Mouse (Mus musculus): Measurements from ENCODE around the gene Lrrc73.

Gene Lrrc73

DNA sequence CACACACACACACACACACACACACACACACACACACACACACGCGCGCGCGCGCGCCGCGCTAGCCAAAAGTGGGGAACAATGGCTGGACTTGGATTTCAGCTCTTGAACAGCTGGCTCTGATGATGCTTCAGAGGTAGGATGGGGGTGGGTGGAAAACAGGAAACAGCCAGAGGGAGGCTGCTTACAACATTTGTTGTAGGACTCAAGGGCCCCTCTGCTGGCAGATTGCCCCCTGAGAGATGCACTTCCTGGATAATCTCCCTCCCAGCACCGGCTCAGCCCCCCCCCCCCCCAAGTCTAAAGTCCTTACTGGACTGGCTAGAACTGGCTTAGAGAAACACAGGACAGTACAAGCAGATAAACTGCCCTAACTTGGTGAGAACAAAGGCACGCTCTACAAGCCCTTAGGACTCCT, 34.4 kb downstream of the Lrrc73 start:
- no peak for DNase-seq (ENCODE audit: low spot score in 2 of 2)

DNA sequence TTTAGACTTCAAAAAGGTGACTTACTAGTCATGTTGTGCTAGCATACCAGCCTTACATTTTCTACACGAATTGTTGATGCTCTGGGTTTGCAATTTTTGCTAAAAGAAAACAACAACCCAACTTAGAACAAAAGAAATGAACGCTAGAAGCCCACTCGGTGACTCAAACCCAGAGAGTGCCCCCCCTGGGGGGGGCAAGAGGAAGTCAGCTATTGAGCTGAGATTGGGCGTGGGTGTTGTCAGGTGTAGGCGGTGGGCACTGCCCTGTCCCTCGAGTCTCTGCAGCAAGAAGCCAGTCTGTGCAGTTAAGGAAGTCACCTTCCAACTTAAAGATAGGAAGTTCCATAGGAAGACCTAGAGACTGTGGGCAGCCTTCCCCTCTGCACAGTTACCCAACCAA, 43.3 kb downstream of the Lrrc73 start:
- no peak for DNase-seq (ENCODE audit: low spot score in 2 of 2)

DNA sequence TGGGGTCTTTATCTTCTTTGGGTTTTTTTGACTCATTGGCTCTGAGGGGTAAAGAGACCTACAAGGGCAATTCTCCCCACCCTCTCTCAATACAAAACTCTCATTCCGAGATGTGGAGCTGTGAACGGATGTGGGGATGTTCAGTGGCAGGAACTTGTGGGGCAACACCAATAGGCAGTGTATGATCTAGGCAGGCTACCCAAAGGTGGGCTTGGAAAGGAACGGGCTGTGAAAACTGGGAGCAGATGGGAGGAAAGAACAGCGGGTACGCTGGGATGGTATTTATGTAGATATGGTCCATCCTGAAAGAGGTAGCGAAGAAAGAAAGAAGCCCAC, 43.7 kb downstream of the Lrrc73 start:
- no peak for DNase-seq (ENCODE audit: low spot score in 2 of 2)

DNA sequence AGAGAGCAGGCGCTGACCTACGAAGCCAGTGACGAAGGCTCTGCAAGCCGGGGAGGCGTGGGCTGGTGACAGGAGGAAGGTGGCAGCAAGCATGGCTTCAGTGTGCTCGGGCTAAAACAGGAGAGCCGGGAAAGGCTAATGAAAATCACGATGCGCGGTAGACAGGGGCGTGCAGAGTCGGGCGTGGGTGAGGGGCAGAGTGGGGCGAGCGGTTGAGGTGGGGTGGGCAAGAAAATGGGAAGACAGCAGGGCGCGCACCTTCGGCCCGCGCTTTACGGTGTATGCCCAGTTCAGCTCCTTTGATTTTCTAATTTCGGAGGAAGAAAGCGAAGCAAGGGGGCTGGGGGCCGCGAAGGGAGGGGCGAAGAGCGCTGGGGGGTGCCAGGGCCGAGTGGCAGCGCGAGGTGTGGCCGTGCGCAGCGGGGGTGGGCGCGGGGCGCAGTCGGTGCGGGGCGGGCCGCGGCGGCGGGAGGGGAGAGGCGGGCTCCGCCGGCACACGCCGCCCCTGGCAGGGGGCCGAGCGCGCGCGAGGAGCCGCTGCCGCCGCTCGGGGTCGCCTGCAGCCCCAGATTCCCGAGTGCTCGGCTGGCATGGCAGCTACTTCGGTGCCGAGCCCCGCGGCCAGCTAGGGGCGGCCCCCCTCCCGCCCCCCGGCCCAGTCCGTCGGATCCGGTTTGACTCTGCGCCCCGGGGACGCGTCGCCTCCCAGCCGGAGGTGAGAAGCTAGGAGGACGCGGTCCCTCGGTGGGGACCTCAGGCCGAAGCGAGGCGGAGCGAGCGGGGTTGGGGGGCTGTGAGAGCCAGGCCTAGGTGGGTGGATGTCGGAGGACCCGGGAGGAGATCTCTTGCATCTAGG, 44.3 kb downstream of the Lrrc73 start, which contains the start of gene Dlk2:
Dlk2 (plus strand) TSS at position 58 of the 856 bp plus-strand sequence.
- peak; percentile 71 to 75 for DNase-seq (ENCODE audit: low spot score in 2 of 2)

DNA sequence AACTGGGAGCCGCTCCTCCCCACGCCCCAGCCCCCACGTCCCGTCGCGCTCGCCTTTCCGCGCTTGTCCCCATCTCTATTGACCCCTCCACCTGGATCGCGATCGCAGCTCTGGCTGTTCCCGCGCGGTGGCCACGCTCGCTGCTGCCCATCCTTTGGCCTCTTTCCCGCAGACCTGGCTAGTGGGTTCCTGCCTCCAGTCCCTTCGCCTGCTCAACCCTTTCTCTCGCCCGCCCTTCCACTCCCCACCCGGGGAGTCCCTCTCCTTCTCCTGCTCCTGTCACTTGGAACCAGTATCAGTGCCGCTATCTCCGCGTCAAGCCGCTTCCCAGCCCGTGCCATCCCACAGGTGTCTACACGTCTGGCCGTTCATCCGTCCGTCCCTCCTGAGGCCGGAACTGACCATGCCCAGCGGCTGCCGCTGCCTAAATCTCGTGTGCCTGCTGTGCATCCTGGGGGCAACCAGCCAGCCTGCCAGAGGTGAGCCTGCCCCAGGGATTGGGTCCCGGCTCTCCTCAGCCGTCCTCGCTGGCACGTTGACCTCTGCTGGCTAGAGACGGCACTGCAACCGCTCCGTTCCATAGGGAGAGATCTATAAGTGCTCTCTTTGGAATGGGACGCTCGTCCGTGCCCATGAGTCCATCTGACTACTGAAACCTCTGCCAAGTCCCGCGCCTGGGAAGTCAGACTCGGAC, 45.0 kb downstream of the Lrrc73 start:
- peak; percentile 90 for DNase-seq (ENCODE audit: low spot score in 2 of 2)

DNA sequence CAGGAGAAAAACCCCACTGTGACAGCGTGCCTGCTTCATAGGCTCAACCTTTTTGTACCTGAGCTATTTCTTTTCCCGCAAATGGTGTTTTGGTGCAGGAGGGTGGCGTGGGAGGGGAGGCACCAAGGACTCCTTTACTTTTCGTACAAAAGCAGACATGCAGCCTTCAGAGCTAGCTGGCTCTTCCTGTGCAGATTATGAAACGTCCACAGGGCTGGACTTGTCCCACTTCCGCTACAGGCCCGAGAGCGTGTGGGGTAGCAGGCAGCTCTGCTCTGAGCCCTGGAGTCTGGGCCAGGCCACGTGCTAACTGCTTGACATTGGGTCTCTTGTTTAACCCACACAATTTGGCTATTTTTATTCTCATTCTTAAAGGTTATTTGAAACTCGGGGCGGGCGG, 48.6 kb downstream of the Lrrc73 start:
- peak in 1 of 2 experiments; percentile 36 for DNase-seq (ENCODE audit: low spot score in 2 of 2)

DNA sequence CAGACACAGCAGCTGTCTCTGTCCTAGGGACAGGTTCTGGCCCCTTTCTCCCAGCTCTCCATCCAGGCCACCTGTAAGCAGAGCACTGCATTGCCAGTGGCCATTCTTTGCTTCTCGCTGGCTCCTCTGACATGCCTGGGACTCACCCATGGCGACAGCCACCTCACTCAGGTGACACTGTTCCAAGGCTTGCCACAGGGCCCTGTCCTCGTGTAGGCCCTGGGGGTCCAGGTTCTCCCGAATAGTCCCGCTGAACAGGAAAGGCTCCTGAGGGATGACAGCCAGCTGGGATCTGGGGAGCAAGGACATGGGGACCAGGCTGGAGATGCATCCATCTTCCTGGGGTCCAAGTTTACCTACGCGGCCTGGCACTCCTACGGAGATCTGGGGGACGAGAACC, 50.9 kb downstream of the Lrrc73 start:
- DNase-seq (ENCODE audit: low spot score in 2 of 2) = no peak

Measured in right cerebral cortex, adult 2 months (tissue).